Mouse (Mus musculus): ENCODE data around the gene Ifitm5. TPM values are rescaled to one million over a fixed set of nuclear protein-coding genes. Genes with fewer than 3 reads are reported as not detected.

Gene Ifitm5
- polyA plus RNA-seq, 1 experiment from 2014 or later, result 1.7 TPM

DNA sequence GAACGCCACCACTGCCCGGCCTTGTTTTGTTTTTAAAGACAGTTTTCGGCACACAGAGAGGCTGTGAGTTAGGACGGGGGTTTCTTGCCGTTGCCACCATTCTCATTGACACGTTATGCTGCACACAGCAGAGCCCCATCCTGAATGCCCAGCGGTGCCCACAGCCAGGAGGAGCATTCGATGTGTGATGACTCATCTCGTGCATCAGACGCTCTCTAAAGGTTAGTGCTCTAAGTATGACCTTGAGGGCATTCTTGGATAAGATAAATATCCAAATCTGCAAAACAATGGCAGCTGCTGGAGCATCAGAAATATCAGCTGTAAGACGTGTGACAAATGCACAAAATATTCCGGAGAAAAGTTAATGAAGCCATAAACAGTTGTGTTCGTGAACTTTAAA, 43.0 kb downstream of the Ifitm5 start:
- H3K4me3 ChIP-seq, result no peak overlapping the region
- 83% methylated on average over 13 of the region's 13 CpGs for WGBS
- no peak overlapping the region for H3K27ac ChIP-seq
- H3K27me3 ChIP-seq, result no peaks in the 10 kb centered on the region
- no peak overlapping the region for H3K4me2 ChIP-seq
- no peaks in the 10 kb centered on the region for H3K9me3 ChIP-seq
- no peaks in the 10 kb centered on the region for H3K36me3 ChIP-seq
- peaks cover 12% of the 10 kb centered on the region for H3K4me1 ChIP-seq (replicated peaks)
- no peak for ATAC-seq (ENCODE audit: low FRiP score)
- no peak overlapping the region for H3K9ac ChIP-seq

DNA sequence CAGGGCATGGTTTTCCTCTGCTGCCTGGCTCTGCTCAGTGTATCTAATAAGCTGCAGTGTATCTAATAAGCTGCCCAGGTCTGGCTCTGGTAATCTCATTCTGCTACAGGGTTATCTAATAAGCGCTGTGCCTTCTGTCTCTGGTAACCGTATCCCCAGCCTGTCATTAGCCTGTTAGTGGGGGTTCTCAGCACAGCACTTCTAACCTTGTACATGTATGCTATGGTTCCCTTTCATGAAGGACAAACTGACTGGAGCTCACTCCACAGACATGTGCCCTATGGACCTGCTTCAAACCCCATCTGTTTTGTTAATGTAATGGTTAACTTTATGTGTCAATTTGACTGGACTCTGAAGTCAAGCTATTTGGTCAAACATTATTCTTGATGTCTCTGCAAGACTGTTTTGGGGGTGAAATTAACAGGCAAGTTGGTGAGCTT, 44.4 kb downstream of the Ifitm5 start:
- Histone ChIP-seq H3K4me3 (no peak overlapping the region), H3K4me1 (replicated peaks) (peaks cover 12% of the 10 kb centered on the region), H3K9me3 (no peaks in the 10 kb centered on the region), H3K4me2 (no peak overlapping the region), H3K36me3 (peaks cover 6% of the 10 kb centered on the region; the same call in 1 of the 2 replicates), H3K27ac (no peak overlapping the region), H3K27me3 (no peaks in the 10 kb centered on the region), H3K9ac (no peak overlapping the region)
- ATAC-seq (ENCODE audit: low FRiP score), result no peak
- WGBS, result 88% methylated on average over 2 of the region's 2 CpGs

DNA sequence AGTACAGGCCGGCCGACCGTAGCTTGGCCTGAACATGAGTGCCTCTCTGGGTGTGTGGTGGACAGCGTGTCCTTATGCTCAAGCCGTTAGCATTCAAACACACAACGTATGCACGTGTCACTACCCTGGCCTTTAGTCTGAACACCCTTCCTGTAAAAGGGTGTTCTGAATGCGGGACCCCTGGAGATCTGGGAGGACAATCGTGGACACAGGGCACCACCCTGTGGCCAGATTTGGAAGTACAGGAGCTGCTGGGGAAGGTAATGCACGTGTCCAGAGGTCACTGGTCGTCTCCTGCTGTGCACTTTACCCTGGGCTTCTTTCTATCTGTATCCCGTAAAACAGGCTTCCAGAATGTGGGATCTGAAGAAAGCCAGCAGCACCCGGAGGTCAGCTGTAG, 46.9 kb downstream of the Ifitm5 start:
- no peak overlapping the region for H3K27ac ChIP-seq
- H3K9ac ChIP-seq, result peak overlapping the region; percentile 35; the same call in 1 of the 2 replicates
- WGBS, result 26% methylated on average over 13 of the region's 13 CpGs
- peaks cover 8% of the 10 kb centered on the region for H3K4me1 ChIP-seq (replicated peaks)
- H3K4me2 ChIP-seq, result no peak overlapping the region
- H3K27me3 ChIP-seq, result no peaks in the 10 kb centered on the region
- no peak overlapping the region for H3K4me3 ChIP-seq
- H3K36me3 ChIP-seq, result peaks cover 27% of the 10 kb centered on the region
- ATAC-seq (ENCODE audit: low FRiP score), result peak; percentile 54
- H3K9me3 ChIP-seq, result no peaks in the 10 kb centered on the region

DNA sequence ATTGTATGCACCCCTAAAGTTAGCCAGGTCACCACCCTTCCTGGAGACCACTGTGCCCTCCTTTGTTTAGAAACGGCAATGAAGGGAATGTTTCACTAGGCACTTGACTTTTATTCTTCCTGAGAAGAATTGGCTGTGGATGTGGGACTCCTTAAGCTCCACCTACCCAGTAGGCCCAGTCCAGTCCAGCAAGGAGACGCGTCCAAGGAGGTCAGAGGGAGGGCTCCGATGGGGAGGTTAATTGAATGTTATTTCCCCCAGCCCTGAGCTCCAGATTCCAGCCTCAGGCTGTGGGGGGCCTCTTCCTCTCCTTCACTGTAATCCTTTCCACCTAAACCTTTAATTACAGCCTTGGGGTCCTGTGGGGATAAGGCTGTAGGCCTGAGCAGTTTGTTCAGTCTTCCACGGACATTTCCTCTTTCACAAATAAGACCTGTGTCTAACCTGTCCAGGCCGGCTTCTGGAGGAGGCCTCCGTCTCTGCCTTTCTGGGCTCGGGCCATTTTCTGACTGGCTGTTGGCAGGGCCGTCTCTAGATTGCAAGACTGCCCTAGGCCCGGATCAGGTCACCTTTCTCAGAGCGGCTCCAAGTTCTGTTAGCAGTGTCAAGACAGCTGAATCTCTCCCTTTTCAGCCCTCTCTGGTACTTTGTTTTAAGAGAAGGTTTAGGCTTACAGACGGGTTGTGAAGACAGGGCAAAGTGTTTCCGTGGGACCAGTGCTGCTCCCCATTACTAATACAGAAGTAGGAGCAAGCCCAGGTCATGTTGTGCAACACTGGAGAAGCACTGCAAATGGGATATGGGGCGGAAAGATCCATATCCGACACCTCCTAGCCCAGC, 47.8 kb downstream of the Ifitm5 start:
- no peak for ATAC-seq (ENCODE audit: low FRiP score)
- WGBS, result 81% methylated on average over 15 of the region's 15 CpGs
- H3K27me3 ChIP-seq, result no peaks in the 10 kb centered on the region
- no peaks in the 10 kb centered on the region for H3K9me3 ChIP-seq
- no peak overlapping the region for H3K4me2 ChIP-seq
- 0 out of 2 replicates have a peak overlapping the region, but pooled peaks have one; percentile 6 for H3K9ac ChIP-seq
- no peak overlapping the region for H3K27ac ChIP-seq
- peaks cover 37% of the 10 kb centered on the region for H3K36me3 ChIP-seq
- H3K4me3 ChIP-seq, result no peak overlapping the region
- peaks cover 8% of the 10 kb centered on the region for H3K4me1 ChIP-seq (replicated peaks)

DNA sequence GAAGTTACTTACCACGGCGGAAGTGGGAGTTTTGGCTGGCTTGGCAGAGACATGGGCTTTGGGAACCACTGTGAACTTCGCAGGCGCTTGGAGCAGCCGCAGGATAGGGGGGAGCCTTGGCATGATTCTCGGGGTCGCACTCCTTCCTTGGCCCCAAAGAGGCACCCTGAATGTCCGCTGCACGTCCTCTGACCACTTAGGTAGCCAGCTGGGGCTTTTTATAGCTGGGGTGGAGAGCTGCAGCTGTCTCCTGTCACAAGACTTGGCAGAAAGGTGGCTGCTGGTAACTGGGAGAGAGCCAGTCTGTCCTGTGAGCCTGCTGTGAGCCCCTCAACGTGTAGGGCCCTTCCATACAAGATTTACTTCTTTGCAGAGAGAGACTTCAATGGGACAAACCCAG, 49.9 kb downstream of the Ifitm5 start, which contains the start of gene Cox8b:
Cox8b (minus strand) TSS at position 227 of the 400 bp plus-strand sequence.
- Histone ChIP-seq H3K4me3 (no peak within 1 kb of the TSS), H3K4me2 (no peak within 1 kb of the TSS), H3K9me3 (no peaks in the 10 kb centered on the region), H3K4me1 (replicated peaks) (peaks cover 8% of the 10 kb centered on the region), H3K36me3 (peaks cover 55% of the 10 kb centered on the region), H3K27ac (no peak within 1 kb of the TSS), H3K9ac (no peak within 1 kb of the TSS), H3K27me3 (no peaks in the 10 kb centered on the region)
- 80% methylated on average over 10 of the region's 10 CpGs for WGBS
- ATAC-seq (ENCODE audit: low FRiP score), result no peak

DNA sequence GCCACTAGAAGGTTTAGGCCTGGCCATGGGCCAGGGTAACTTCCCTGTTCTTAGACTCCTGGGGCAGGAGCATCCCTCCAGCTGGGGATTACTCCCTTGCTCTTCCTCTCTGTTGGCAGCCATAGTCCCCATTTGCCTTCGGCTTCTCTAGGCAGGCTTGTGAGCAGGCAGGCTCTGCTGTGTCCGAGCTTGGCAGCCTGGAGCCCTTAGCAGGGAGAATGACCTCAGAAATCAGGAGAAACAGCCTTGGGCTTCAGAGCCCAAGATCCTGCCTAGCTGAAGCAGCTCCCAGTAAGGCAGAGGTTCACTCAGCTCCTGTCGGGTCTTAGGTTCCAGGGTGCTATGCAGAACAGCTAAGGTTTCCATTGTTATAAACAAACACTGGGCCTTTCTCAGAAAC, 51.0 kb downstream of the Ifitm5 start:
- WGBS, result 75% methylated on average over 3 of the region's 3 CpGs
- Histone ChIP-seq H3K27me3 (no peaks in the 10 kb centered on the region), H3K9me3 (no peaks in the 10 kb centered on the region), H3K4me3 (no peak overlapping the region), H3K4me2 (no peak overlapping the region), H3K36me3 (peaks cover 66% of the 10 kb centered on the region), H3K9ac (no peak overlapping the region), H3K4me1 (replicated peaks) (peaks cover 8% of the 10 kb centered on the region), H3K27ac (no peak overlapping the region)
- ATAC-seq (ENCODE audit: low FRiP score), result no peak

Other genes starting within 250 kb of the Ifitm5 start
- gene Cyp2e1, start 186.6 kb downstream of the Ifitm5 start, polyA plus RNA-seq (2015; fragmentation: Nextera tagmentation; extraction: Ambion mirVana), result not detected in 2 replicates
- 0.26 and 0.57 TPM in 2 replicates for gene Syce1, start 162.4 kb downstream of the Ifitm5 start, polyA plus RNA-seq (2015; fragmentation: Nextera tagmentation; extraction: Ambion mirVana)
- gene Zfp941, start 128.1 kb downstream of the Ifitm5 start, polyA plus RNA-seq (2015; fragmentation: Nextera tagmentation; extraction: Ambion mirVana), result 24.1 and 26.6 TPM in 2 replicates
- not detected in 2 replicates for gene Urah, start 115.3 kb downstream of the Ifitm5 start, polyA plus RNA-seq (2015; fragmentation: Nextera tagmentation; extraction: Ambion mirVana)
- gene Scgb1c1, start 104.7 kb downstream of the Ifitm5 start, polyA plus RNA-seq (2015; fragmentation: Nextera tagmentation; extraction: Ambion mirVana), result not detected in 2 replicates
- not detected in 2 replicates for gene Odf3, start 102.5 kb downstream of the Ifitm5 start, polyA plus RNA-seq (2015; fragmentation: Nextera tagmentation; extraction: Ambion mirVana)
- 0.84 TPM in 1 of 2 replicates, not detected in the other for gene Gm45785, start 94.0 kb downstream of the Ifitm5 start, polyA plus RNA-seq (2015; fragmentation: Nextera tagmentation; extraction: Ambion mirVana)
- 96.7 and 98.5 TPM in 2 replicates for gene Ric8a, start 93.3 kb downstream of the Ifitm5 start, polyA plus RNA-seq (2015; fragmentation: Nextera tagmentation; extraction: Ambion mirVana)
- 43.3 and 44.0 TPM in 2 replicates for gene Bet1l, start 92.7 kb downstream of the Ifitm5 start, polyA plus RNA-seq (2015; fragmentation: Nextera tagmentation; extraction: Ambion mirVana)
- gene Psmd13, start 68.3 kb downstream of the Ifitm5 start, polyA plus RNA-seq (2015; fragmentation: Nextera tagmentation; extraction: Ambion mirVana), result 278 and 284 TPM in 2 replicates
- 41.6 and 45.3 TPM in 2 replicates for gene Sirt3, start 68.0 kb downstream of the Ifitm5 start, polyA plus RNA-seq (2015; fragmentation: Nextera tagmentation; extraction: Ambion mirVana)
- 0.69 TPM in 1 of 2 replicates, not detected in the other for gene Cox8b, start 49.8 kb downstream of the Ifitm5 start, polyA plus RNA-seq (2015; fragmentation: Nextera tagmentation; extraction: Ambion mirVana)
- gene Nlrp6, start 29.4 kb downstream of the Ifitm5 start, polyA plus RNA-seq (2015; fragmentation: Nextera tagmentation; extraction: Ambion mirVana), result 0.09 and 0.12 TPM in 2 replicates
- gene Pgghg, start 8.9 kb downstream of the Ifitm5 start, polyA plus RNA-seq (2015; fragmentation: Nextera tagmentation; extraction: Ambion mirVana), result 8.8 and 10.4 TPM in 2 replicates
- gene Gm45717, start 5.6 kb upstream of the Ifitm5 start, polyA plus RNA-seq (2015; fragmentation: Nextera tagmentation; extraction: Ambion mirVana), result not detected in 2 replicates
- 211 and 226 TPM in 2 replicates for gene Ifitm2, start 5.7 kb upstream of the Ifitm5 start, polyA plus RNA-seq (2015; fragmentation: Nextera tagmentation; extraction: Ambion mirVana)
- gene Ifitm1, start 16.9 kb upstream of the Ifitm5 start, polyA plus RNA-seq (2015; fragmentation: Nextera tagmentation; extraction: Ambion mirVana), result 13.4 and 13.6 TPM in 2 replicates
- gene Ifitm3, start 60.5 kb upstream of the Ifitm5 start, polyA plus RNA-seq (2015; fragmentation: Nextera tagmentation; extraction: Ambion mirVana), result 29.0 and 29.1 TPM in 2 replicates
- 0.53 TPM in 2 replicates for gene Ifitm6, start 67.6 kb upstream of the Ifitm5 start, polyA plus RNA-seq (2015; fragmentation: Nextera tagmentation; extraction: Ambion mirVana)
- not detected in 2 replicates for gene Gm17387, start 78.8 kb upstream of the Ifitm5 start, polyA plus RNA-seq (2015; fragmentation: Nextera tagmentation; extraction: Ambion mirVana)
- 44.8 and 47.2 TPM in 2 replicates for gene B4galnt4, start 110.8 kb upstream of the Ifitm5 start, polyA plus RNA-seq (2015; fragmentation: Nextera tagmentation; extraction: Ambion mirVana)
- 0.27 and 0.32 TPM in 2 replicates for gene Pkp3, start 127.9 kb upstream of the Ifitm5 start, polyA plus RNA-seq (2015; fragmentation: Nextera tagmentation; extraction: Ambion mirVana)
- 1.7 and 2.9 TPM in 2 replicates for gene Sigirr, start 150.3 kb upstream of the Ifitm5 start, polyA plus RNA-seq (2015; fragmentation: Nextera tagmentation; extraction: Ambion mirVana)
- gene Ano9, start 167.5 kb upstream of the Ifitm5 start, polyA plus RNA-seq (2015; fragmentation: Nextera tagmentation; extraction: Ambion mirVana), result 0.09 TPM in 1 of 2 replicates, not detected in the other
- gene Ptdss2, start 172.1 kb upstream of the Ifitm5 start, polyA plus RNA-seq (2015; fragmentation: Nextera tagmentation; extraction: Ambion mirVana), result 79.8 and 83.6 TPM in 2 replicates
- gene Rnh1, start 222.6 kb upstream of the Ifitm5 start, polyA plus RNA-seq (2015; fragmentation: Nextera tagmentation; extraction: Ambion mirVana), result 51.1 and 53.5 TPM in 2 replicates
- gene Hras, start 243.7 kb upstream of the Ifitm5 start, polyA plus RNA-seq (2015; fragmentation: Nextera tagmentation; extraction: Ambion mirVana), result 109 and 118 TPM in 2 replicates
- gene Lrrc56, start 243.9 kb upstream of the Ifitm5 start, polyA plus RNA-seq (2015; fragmentation: Nextera tagmentation; extraction: Ambion mirVana), result 10.3 and 11.2 TPM in 2 replicates

All from hindbrain, embryonic 13.5 days (tissue).